Mouse (Mus musculus): ENCODE measurements around the gene Cnnm3.

DNA sequence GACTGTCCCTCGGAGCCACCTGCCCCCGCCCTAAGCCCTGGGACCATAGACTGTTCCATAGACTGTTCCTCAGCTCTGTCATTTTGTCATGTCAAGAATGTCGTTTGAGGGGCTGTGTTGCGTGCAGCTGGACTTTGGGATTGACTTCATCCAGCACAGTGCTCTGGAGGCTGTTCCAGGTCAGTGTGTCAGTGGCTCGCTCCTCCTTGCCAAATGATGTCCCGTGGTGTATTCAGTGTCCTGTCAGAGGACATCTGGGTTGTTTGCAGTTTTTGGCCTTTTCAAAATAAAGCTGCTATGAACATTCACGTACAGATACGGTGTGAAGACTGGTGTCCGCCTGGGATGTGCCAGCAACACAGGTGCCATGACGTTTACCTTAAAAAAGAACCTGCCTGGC lies 15.2 kb downstream of the Cnnm3 start:
- no peak for TF ChIP-seq CTCF (IDR thresholded peaks at IDR 0.05; ENCODE audit: low read depth, low read length)
- TF ChIP-seq POLR2A (IDR thresholded peaks at IDR 0.05; ENCODE audit: extremely low read depth, insufficient read depth, low read length), result no peak

Data from liver, adult 2 months (tissue).